Mouse (Mus musculus): Measurements from ENCODE around the gene Tmem82. TPM values are rescaled to one million over a fixed set of nuclear protein-coding genes. Genes with fewer than 3 reads are reported as not detected.

The Tmem82 gene
- polyA plus RNA-seq, 1 experiment from 2014 or later: 0.38 TPM

GRCm38 (mm10) chr4:141602523-141603223 lies 15.8 kb downstream of the Tmem82 start:
- H3K36me3 ChIP-seq: no peaks in the 10 kb centered on the region
- 0 out of 2 replicates have a peak, but pooled peaks cover 6% of the 10 kb centered on the region for H3K9me3 ChIP-seq
- H3K4me2 ChIP-seq (replicated peaks): no peak overlapping the region
- ATAC-seq (ENCODE audit: low FRiP score, low read depth): no peak
- H3K27ac ChIP-seq: no peak overlapping the region
- no peak overlapping the region for H3K9ac ChIP-seq
- WGBS: 77% methylated on average over 11 of the region's 11 CpGs
- peaks cover 31% of the 10 kb centered on the region for H3K4me1 ChIP-seq
- no peak overlapping the region for H3K4me3 ChIP-seq
- H3K27me3 ChIP-seq: no peaks in the 10 kb centered on the region

DNA sequence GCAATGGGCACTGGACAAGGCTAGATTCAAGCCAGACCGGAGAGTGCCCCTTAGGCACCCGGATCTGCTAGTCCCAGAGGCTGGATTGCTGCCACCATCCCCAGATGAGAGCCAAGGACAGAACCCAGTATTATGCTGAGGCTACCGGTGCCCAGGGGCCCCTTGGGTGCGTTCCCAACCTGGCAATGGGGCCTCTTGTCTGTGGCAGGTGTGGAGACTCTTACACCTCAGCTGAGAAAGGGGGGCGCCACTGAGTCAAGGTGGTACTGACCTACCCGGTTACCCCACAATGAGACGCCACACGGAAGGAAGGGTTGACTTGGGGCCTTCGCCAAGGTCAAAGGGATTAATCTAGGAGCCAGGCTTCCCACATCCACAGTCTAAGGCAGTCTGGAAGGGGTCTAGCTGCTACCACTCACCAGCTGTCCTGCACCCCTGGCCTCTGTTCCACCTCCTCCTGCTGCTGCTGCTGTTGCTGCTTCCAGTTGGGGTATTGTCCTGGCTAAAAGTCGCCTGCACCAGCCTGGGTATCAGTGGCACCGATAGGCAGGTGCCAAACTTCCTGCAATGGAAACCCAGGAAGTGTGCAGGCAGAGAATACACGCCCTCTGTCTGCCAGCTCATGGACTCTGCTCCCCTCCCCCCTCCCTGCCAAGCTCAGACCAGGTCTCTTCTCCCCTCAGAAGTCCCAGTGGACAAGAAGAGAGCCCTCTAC lies 17.1 kb downstream of the Tmem82 start:
- WGBS: 69% methylated on average over 12 of the region's 12 CpGs
- ATAC-seq (ENCODE audit: low FRiP score, low read depth): no peak
- Histone ChIP-seq H3K4me1 (peaks cover 31% of the 10 kb centered on the region), H3K9me3 (0 out of 2 replicates have a peak, but pooled peaks cover 1% of the 10 kb centered on the region), H3K27ac (no peak overlapping the region; the same call in 1 of the 2 replicates), H3K4me3 (no peak overlapping the region), H3K4me2 (replicated peaks) (no peak overlapping the region), H3K36me3 (0 out of 2 replicates have a peak, but pooled peaks cover 2% of the 10 kb centered on the region), H3K27me3 (no peaks in the 10 kb centered on the region), H3K9ac (no peak overlapping the region)

- 39% methylated on average over 6 of the region's 6 CpGs for WGBS
- peak overlapping the region; percentile 85 for H3K4me2 ChIP-seq (replicated peaks)
- peaks cover 31% of the 10 kb centered on the region for H3K4me1 ChIP-seq
- ATAC-seq (ENCODE audit: low FRiP score, low read depth): no peak
- H3K4me3 ChIP-seq: no peak overlapping the region
- no peak overlapping the region for H3K9ac ChIP-seq
- peaks cover 8% of the 10 kb centered on the region for H3K36me3 ChIP-seq
- no peaks in the 10 kb centered on the region for H3K27me3 ChIP-seq
- no peaks in the 10 kb centered on the region for H3K9me3 ChIP-seq
- H3K27ac ChIP-seq: peak overlapping the region; percentile 84; the same call in 1 of the 2 replicates
These were observed 18.1 kb downstream of the Tmem82 start for GRCm38 (mm10) chr4:141600364-141600763.

DNA sequence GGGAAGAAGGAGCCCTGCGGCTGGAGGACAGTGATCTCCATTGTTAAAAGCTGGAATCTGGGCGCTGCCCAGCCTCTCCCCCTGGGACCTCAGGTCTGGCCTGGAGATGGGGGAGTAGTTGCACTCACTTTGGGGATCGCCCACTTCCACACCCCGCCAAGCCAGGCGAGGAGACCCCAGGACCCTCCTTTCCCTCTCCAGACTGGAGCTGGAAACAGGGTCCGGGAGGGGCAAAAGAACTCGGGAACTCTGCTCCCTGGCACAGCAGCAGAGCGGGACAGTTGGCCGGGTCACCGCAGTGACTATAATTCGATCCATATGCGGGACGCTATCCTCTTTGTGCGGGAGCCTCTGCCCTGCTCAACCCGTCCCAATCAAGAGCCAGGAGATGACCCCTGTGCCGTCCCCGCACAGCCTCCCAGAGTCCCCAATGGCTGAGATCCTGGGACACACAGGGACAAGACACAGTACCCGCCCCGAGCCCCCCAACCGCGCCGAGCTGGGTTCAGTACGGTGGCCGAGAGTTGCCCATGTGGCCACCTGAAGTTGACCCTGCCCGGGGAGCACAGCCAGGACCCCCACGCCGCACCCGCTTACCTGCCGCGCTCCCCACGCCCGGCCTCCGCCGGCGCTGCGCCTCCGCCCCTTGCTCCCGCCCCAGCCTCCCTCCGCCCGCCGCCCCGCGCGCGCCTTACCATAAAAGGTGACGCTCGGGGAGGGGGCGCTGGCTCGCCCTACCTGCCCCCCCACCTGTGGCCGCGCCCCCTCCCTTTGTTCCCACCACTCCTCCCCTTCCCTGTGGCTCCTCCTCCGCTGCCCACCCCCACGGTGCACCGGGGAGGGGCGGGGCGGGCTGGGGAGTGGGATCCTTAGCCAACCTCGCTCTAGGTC lies 18.9 kb downstream of the Tmem82 start:
- peak overlapping the region; percentile 85 for H3K9ac ChIP-seq
- H3K27me3 ChIP-seq: no peaks in the 10 kb centered on the region
- peaks cover 17% of the 10 kb centered on the region for H3K36me3 ChIP-seq
- H3K9me3 ChIP-seq: no peaks in the 10 kb centered on the region
- peak; percentile 50 for ATAC-seq (ENCODE audit: low FRiP score, low read depth)
- peak overlapping the region; percentile 85 for H3K4me2 ChIP-seq (replicated peaks)
- H3K4me1 ChIP-seq: peaks cover 29% of the 10 kb centered on the region
- WGBS: 2% methylated on average over 51 of the region's 57 CpGs
- peak overlapping the region; percentile 71 for H3K4me3 ChIP-seq
- H3K27ac ChIP-seq: peak overlapping the region; percentile 84

DNA sequence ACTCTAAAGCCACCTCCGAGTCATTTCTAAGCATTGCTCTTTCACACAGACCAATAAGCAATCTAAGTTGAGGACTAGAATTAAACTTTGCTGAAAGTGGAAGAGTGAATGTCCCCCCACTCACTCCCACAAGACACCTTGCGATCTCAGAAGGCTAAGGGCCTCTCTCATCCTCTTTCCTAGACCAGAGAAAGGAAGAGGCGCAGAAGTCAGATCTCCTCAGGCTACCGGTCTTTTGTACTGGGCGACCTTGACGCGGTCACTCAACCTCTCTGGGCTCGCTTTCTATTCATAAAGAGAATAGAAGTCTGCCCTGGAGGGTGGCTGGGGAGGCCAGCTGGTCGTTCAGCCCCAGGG lies 19.6 kb downstream of the Tmem82 start:
- ATAC-seq (ENCODE audit: low FRiP score, low read depth): no peak
- no peaks in the 10 kb centered on the region for H3K9me3 ChIP-seq
- peaks cover 24% of the 10 kb centered on the region for H3K4me1 ChIP-seq
- WGBS: 4% methylated on average over 9 of the region's 9 CpGs
- no peaks in the 10 kb centered on the region for H3K27me3 ChIP-seq
- H3K27ac ChIP-seq: peak overlapping the region; percentile 84
- peak overlapping the region; percentile 85 for H3K9ac ChIP-seq
- H3K4me3 ChIP-seq: peak overlapping the region; percentile 71
- H3K4me2 ChIP-seq (replicated peaks): peak overlapping the region; percentile 85
- peaks cover 23% of the 10 kb centered on the region for H3K36me3 ChIP-seq

GRCm38 (mm10) chr4:141598199-141598893 lies 20.1 kb downstream of the Tmem82 start:
- H3K36me3 ChIP-seq: peaks cover 28% of the 10 kb centered on the region
- H3K9me3 ChIP-seq: no peaks in the 10 kb centered on the region
- peak overlapping the region; percentile 85 for H3K4me2 ChIP-seq (replicated peaks)
- H3K4me3 ChIP-seq: peak overlapping the region; percentile 71
- H3K27ac ChIP-seq: peak overlapping the region; percentile 84
- whole genome bisulfite sequencing: 0% methylated on average over 19 of the region's 19 CpGs
- H3K9ac ChIP-seq: peak overlapping the region; percentile 85
- peak; percentile 19; the same call in 1 of the 2 replicates for ATAC-seq (ENCODE audit: low FRiP score, low read depth)
- peaks cover 24% of the 10 kb centered on the region for H3K4me1 ChIP-seq
- H3K27me3 ChIP-seq: no peaks in the 10 kb centered on the region

DNA sequence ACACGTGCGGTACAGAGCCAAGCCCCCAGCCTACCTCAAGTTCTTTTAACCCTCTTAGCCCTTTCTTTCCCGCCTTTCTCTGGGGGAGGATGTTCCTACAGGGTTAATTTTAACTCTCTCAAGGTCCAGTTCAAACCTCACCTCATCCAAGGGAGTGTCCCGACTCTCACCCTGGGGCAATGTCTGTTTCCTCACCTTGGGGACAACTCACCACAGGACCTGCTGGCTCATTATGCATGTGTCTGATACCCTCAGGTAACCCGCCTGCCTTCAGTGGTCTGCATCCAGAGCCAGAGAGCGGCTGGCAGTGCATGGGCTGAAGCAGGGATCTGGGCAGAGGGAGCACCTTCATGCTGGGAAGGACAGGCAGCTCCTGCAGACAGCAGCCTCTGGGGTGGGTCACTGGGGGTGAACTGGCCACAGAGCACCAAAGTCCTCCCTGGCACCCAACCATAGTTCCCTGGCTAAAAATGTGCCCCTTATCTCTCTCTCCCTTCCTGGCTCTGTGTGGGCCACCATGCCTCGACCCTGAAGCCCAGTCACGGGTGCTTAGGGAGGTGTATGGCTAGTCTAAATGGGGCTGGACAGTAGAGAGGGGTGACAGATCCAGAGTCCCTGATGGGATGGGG lies 21.6 kb downstream of the Tmem82 start:
- 83% methylated on average over 8 of the region's 8 CpGs for WGBS
- H3K36me3 ChIP-seq: peaks cover 43% of the 10 kb centered on the region
- H3K4me1 ChIP-seq: peaks cover 24% of the 10 kb centered on the region
- H3K4me2 ChIP-seq (replicated peaks): no peak overlapping the region
- H3K27ac ChIP-seq: no peak overlapping the region; the same call in 1 of the 2 replicates
- H3K9ac ChIP-seq: no peak overlapping the region
- no peak overlapping the region for H3K4me3 ChIP-seq
- H3K9me3 ChIP-seq: no peaks in the 10 kb centered on the region
- no peak for ATAC-seq (ENCODE audit: low FRiP score, low read depth)
- H3K27me3 ChIP-seq: no peaks in the 10 kb centered on the region

DNA sequence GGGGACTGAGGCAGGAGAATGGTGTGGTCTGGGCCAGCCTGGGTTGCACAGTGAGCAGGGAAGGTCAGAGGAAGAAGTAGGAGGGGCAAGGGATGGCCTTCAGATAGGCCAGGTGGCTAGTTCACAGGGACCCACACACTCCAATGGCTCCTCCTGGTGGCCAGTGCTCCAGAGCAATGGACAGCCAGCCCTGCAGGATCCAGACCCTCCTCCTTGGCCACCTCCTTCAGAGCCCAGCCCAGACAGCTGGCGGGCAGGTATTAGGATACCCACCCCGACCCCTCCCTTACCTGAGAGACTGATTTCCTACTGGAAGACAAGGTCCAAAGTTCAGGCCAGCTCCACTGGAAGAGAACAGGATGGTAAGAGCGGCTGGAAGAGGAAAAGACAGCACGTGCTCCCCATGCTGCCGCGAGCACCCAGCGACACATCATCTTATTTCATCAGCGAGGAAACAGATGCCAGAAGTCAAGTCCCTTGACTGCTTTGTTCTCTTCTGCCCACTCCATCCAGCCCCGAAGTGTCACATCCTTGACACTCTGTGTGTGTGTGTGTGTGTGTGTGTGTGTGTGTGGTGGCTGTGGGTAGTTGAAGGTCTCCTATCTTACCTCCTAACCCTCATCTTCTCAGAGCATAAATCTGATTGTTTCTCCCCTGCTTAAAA lies 22.7 kb downstream of the Tmem82 start:
- WGBS: 76% methylated on average over 9 of the region's 9 CpGs
- H3K4me3 ChIP-seq: no peak overlapping the region
- H3K9me3 ChIP-seq: no peaks in the 10 kb centered on the region
- H3K27ac ChIP-seq: no peak overlapping the region
- H3K4me2 ChIP-seq (replicated peaks): no peak overlapping the region
- H3K9ac ChIP-seq: no peak overlapping the region
- H3K27me3 ChIP-seq: no peaks in the 10 kb centered on the region
- H3K36me3 ChIP-seq: peaks cover 53% of the 10 kb centered on the region
- peaks cover 24% of the 10 kb centered on the region for H3K4me1 ChIP-seq
- no peak for ATAC-seq (ENCODE audit: low FRiP score, low read depth)

DNA sequence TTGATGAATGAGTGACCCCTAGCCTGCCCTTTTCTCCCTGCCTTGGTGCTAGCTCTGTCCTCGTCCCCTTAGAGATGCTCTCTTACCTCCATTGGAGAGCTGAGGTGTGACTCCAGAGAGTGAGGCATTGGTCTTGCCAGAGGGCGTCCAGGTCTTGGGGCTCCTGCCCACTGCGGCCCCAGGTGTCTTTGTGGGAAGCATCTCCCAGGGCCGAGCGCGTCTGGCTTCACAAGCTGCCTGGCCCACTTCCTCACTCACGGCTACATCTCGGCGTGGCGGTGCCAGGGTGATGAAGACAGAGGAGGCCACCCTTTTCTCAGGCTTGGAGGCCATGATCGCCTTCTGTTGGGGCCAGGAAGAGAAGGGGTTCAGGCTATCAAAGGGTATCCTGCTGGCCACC lies 23.3 kb downstream of the Tmem82 start:
- Histone ChIP-seq H3K36me3 (peaks cover 57% of the 10 kb centered on the region), H3K4me1 (peaks cover 18% of the 10 kb centered on the region), H3K9me3 (no peaks in the 10 kb centered on the region), H3K4me3 (no peak overlapping the region), H3K27me3 (no peaks in the 10 kb centered on the region), H3K4me2 (replicated peaks) (no peak overlapping the region), H3K9ac (no peak overlapping the region), H3K27ac (no peak overlapping the region)
- WGBS: 87% methylated on average over 11 of the region's 11 CpGs
- ATAC-seq (ENCODE audit: low FRiP score, low read depth): no peak

- WGBS: 20% methylated on average over 3 of the region's 3 CpGs
- Histone ChIP-seq H3K27ac (no peak overlapping the region), H3K27me3 (no peaks in the 10 kb centered on the region), H3K9ac (no peak overlapping the region), H3K4me1 (no peaks in the 10 kb centered on the region), H3K4me3 (no peak overlapping the region), H3K36me3 (peaks cover 89% of the 10 kb centered on the region), H3K9me3 (no peaks in the 10 kb centered on the region), H3K4me2 (replicated peaks) (no peak overlapping the region)
- ATAC-seq (ENCODE audit: low FRiP score, low read depth): no peak
These were observed 26.9 kb downstream of the Tmem82 start for GRCm38 (mm10) chr4:141591547-141591946.

GRCm38 (mm10) chr4:141583919-141584318 lies 34.5 kb downstream of the Tmem82 start:
- 91% methylated on average over 8 of the region's 8 CpGs for WGBS
- no peaks in the 10 kb centered on the region for H3K27me3 ChIP-seq
- H3K9me3 ChIP-seq: no peaks in the 10 kb centered on the region
- H3K27ac ChIP-seq: no peak overlapping the region
- peaks cover 84% of the 10 kb centered on the region for H3K36me3 ChIP-seq
- no peak overlapping the region for H3K4me3 ChIP-seq
- no peak overlapping the region for H3K4me2 ChIP-seq (replicated peaks)
- H3K9ac ChIP-seq: no peak overlapping the region
- no peaks in the 10 kb centered on the region for H3K4me1 ChIP-seq
- ATAC-seq (ENCODE audit: low FRiP score, low read depth): no peak

All from limb, embryonic 13.5 days (tissue).